Mouse (Mus musculus) C2C12 (cell line): Measurements from ENCODE around the gene Hes2. TPM values are rescaled to one million over a fixed set of nuclear protein-coding genes. Genes with fewer than 3 reads are reported as not detected.
A peak's percentile ranks its signal among the peaks of the same experiment; 100 is the strongest.

Source experiments
- H3K27me3 ChIP-seq: one replicate; pipeline ENCODE4 v1.6.1; 2011; ENCODE audit not compliant: control insufficient read depth, insufficient read depth, insufficient read length
- H3K36me3 ChIP-seq: one replicate; pipeline ENCODE4 v1.6.1; 2011; ENCODE audit not compliant: control insufficient read depth, insufficient read depth
- H3K4me3 ChIP-seq: one replicate; pipeline ENCODE4 v1.5.1; 2011; ENCODE audit warnings: mild to moderate bottlenecking, control low read depth; ENCODE audit not compliant: poor library complexity, insufficient read depth, severe bottlenecking
- H3K79me2 ChIP-seq: one replicate; pipeline ENCODE4 v1.6.1; 2011; ENCODE audit not compliant: control insufficient read depth, insufficient read depth
- H3K79me3 ChIP-seq: one replicate; pipeline ENCODE4 v1.6.1; 2011; ENCODE audit warnings: low read depth, control low read depth
- H3ac ChIP-seq: one replicate; pipeline ENCODE3; 2011; ENCODE audit warnings: low read depth; ENCODE audit not compliant: control insufficient read depth, insufficient read length
- CEBPB ChIP-seq: IDR thresholded peaks from one replicate; pipeline ENCODE4 v1.6.1; 2011; ENCODE audit warnings: low read depth, mild to moderate bottlenecking, control low read depth, moderate library complexity
- CTCF ChIP-seq: IDR thresholded peaks from one replicate; pipeline ENCODE4 v1.5.1; 2011; ENCODE audit not compliant: control insufficient read depth, insufficient read depth, insufficient read length
- FOSL1 ChIP-seq: IDR thresholded peaks from one replicate; pipeline ENCODE4 v1.8.0; 2011; ENCODE audit warnings: mild to moderate bottlenecking, low read length; ENCODE audit not compliant: poor library complexity, insufficient read depth, severe bottlenecking
- MAX ChIP-seq: IDR thresholded peaks from one replicate; pipeline ENCODE4 v1.6.1; 2011; ENCODE audit warnings: mild to moderate bottlenecking, control low read depth
- MYOD1 ChIP-seq: IDR thresholded peaks from one replicate; pipeline ENCODE4 v1.6.1; 2011; ENCODE audit warnings: low read depth; ENCODE audit not compliant: control insufficient read depth, insufficient read length
- MYOG ChIP-seq: IDR thresholded peaks from one replicate; pipeline ENCODE4 v1.6.1; 2011; ENCODE audit not compliant: control insufficient read depth, insufficient read length; ENCODE audit errors: extremely low read depth
- USF1 ChIP-seq: IDR thresholded peaks from one replicate; pipeline ENCODE4 v1.6.1; 2011; ENCODE audit warnings: low read depth, mild to moderate bottlenecking, control low read depth, moderate library complexity
- polyA plus RNA-seq: library from polyadenylated mRNA; unstranded; fragments of >200 nt; fragmentation: generic; extraction: Trizol; gene quantifications from one replicate; pipeline ENCODE4 v1.2.1, GENCODE M21; 2012; ENCODE audit warnings: missing spikeins

The Hes2 gene
- polyA plus RNA-seq, 1 experiment: not detected

DNA sequence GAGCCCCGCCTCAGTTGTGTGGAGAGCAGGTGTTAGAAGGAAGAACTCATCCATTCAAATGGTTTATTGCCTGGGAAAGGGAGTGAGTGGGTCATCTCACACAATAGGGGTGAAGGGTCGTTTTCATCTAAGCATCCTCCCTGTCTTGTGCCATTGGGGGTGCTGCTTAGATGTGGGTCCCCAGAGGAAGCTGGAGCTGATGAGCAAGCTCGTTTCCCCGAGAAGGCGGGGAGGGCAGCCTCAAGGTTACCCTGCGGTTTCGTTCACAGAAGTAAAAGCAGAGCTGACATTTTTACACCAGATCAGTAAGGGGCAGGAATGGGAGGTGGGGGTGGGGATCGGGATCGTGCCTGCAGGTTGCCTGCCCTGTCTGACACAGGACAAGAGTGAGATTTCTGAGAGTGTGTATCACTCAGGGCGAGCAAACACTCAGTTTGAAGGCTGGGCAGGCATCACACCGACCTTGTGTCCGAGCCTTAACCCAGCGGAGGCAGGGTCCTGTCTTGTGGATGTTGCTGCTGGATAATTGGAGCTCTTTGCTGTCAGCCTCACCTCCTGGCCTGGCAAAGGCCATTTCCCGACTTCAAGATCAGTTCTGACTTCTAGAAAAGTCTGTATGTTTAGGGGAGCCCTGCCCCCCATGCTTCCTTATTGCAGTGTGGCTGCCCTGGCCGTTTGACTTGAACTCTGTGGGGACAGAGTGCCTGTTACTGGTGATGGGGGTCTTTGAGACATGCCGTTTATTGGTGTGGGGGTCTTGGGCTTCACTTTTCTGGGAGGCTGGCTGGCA is 20.4 kb downstream of the Hes2 start:
- Histone ChIP-seq H3K79me3 (peaks cover 56% of the 10 kb centered on the region), H3K4me3 (peak overlapping the region; percentile 89), H3K36me3 (peaks cover 33% of the 10 kb centered on the region), H3ac (peak overlapping the region; percentile 97), H3K27me3 (no peaks in the 10 kb centered on the region), H3K79me2 (peaks cover 61% of the 10 kb centered on the region)
- TF ChIP-seq MYOD1 (no peak), CEBPB (no peak), MAX (no peak), MYOG (no peak)

DNA sequence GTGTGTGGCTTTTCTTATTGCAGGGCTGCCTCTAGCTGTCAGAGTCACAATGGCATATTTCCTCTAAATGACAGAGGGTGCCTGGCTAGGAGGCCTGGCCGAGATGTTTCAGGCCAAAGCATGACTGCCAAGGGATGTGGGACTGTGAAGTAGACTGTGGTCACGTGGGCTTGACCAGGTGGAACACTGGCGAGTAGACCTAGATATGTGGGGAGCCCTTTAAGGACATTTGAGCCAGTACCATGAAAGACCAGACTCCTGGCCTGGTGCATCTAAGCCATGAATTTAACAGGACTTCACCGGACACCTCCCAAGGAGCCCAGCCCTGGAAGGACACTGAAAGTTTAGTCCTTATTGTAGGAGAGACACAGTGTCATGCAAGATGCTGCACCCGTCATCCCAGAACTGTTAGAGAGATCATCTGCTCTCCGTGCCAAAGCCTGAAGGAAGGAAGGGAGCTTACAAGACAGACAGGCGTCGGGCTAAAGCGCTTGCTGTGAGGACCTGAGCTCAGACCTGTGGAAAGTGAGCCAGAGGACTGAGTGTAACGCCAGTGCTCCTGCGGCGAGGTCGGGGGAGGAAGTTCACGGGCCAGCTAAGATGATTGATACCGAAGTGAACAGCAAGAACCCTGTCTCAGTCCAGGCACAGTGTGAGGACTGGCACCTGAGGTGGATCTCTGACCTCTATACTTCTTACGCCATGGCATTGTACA is 21.4 kb downstream of the Hes2 start:
- Histone ChIP-seq H3ac (no peak overlapping the region), H3K79me3 (peaks cover 56% of the 10 kb centered on the region)
- no peak for TF ChIP-seq MAX
- no peak for TF ChIP-seq USF1
- no peak for TF ChIP-seq CEBPB
- TF ChIP-seq FOSL1: no peak
- no peak for TF ChIP-seq CTCF
- TF ChIP-seq MYOG: no peak
- TF ChIP-seq MYOD1: no peak

DNA sequence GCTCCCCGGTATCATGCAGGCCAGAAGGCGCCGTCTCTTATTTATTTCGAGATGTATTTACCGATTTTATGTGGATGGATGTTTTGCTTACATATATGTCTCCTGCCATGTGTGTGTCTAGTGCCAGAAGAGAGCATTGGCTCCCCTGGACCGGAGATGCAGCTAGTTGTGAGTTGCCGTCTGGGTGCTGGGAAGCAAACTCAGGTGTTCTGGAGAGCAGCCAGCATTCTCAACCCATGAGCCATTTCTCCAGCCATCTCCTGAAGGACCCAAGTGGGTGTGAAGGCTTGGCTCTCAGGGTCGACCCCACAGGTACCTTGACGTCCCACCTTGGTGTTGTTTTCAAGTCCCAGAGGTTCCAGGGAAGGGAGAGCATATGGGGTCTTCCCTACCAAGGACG is 23.5 kb downstream of the Hes2 start:
- Histone ChIP-seq H3K36me3 (peaks cover 37% of the 10 kb centered on the region), H3K79me2 (peaks cover 81% of the 10 kb centered on the region), H3ac (no peak overlapping the region), H3K79me3 (peaks cover 58% of the 10 kb centered on the region), H3K27me3 (no peaks in the 10 kb centered on the region), H3K4me3 (no peak overlapping the region)
- TF ChIP-seq USF1: no peak
- TF ChIP-seq MAX: no peak
- no peak for TF ChIP-seq MYOG
- TF ChIP-seq CTCF: no peak
- no peak for TF ChIP-seq MYOD1
- no peak for TF ChIP-seq CEBPB
- TF ChIP-seq FOSL1: no peak

More for the DNA sequence above, 21.4 kb downstream of the Hes2 start:
- Histone ChIP-seq H3K79me2 (peaks cover 69% of the 10 kb centered on the region), H3K4me3 (no peak overlapping the region), H3K27me3 (no peaks in the 10 kb centered on the region), H3K36me3 (peaks cover 37% of the 10 kb centered on the region)

DNA sequence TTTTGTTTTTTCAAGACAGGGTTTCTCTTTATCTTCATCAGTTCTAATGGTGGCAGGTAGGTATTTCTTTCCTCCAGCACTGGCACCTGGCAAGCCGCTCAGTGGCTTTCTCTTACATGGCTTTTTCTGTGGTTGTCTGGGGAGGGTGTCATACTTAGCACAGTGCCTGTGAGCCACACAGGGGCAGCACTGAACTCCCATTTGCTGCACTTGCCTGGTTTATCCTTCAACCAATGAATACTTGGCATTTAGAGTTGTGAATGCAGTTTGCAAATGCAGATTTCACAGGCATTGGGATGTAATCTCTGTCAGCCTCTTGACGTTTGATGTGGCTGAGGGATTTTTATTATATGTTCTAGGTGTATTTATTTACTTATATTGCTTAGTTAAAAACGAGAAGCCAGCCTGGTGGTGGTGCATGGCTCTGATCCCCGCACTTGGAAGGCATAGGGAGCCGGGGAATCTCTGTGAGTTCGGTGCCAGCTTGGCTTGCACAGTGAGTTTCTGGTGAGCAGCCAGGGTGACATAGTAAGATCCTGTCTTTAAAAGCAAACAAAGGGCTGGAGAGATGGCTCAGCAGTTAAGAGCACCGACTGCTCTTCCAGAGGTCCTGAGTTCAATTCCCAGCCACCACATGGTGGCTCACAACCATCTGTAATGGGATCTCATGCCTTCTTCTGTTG is 25.8 kb downstream of the Hes2 start:
- H3K36me3 ChIP-seq: peaks cover 39% of the 10 kb centered on the region
- TF ChIP-seq MYOD1: no peak
- no peak for TF ChIP-seq CEBPB
- TF ChIP-seq USF1: no peak
- no peak for TF ChIP-seq MAX
- TF ChIP-seq FOSL1: no peak
- TF ChIP-seq CTCF: no peak
- TF ChIP-seq MYOG: no peak

DNA sequence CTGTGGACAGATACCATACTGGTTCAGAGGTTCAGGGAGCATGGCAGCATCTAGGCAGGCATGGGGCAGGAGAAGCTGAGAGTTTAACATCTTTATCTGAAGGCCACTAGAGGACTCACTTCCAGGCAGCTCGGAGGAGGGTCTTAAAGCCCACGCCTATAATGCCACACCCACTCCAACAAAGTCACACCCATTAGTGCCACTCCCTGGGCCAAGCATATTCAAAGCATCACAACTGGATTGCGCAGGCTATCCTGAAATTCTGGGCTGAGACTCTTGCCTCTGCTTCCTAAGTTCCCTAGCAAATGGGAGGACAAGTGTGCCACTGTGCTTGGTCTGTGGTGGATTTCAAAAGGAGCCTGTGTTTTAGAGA is 26.5 kb downstream of the Hes2 start:
- no peak overlapping the region for H3K4me3 ChIP-seq
- peaks cover 68% of the 10 kb centered on the region for H3K79me3 ChIP-seq
- H3ac ChIP-seq: peak overlapping the region; percentile 19
- H3K79me2 ChIP-seq: peaks cover 90% of the 10 kb centered on the region
- peaks cover 41% of the 10 kb centered on the region for H3K36me3 ChIP-seq
- H3K27me3 ChIP-seq: no peaks in the 10 kb centered on the region
- TF ChIP-seq MAX: no peak
- TF ChIP-seq MYOG: no peak

More for the DNA sequence above, 25.8 kb downstream of the Hes2 start:
- H3ac ChIP-seq: no peak overlapping the region
- H3K79me2 ChIP-seq: peaks cover 90% of the 10 kb centered on the region
- H3K4me3 ChIP-seq: no peak overlapping the region
- no peaks in the 10 kb centered on the region for H3K27me3 ChIP-seq
- H3K79me3 ChIP-seq: peaks cover 68% of the 10 kb centered on the region
